ENCODE assay signal across 20 mouse cellular contexts in genomic region chrX:47495056-47495455, GRCm38 (mm10).
DNase-seq lines count a peak whose midpoint lies in the region; ATAC-seq lines count a peak whose summit lies in the region.
"Had no signal": no experiment of that assay in that cellular context is flagged by ENCODE, and none has a peak within 500 bp of the region (broad histone marks: within the 10 kb centered on the region; RNA-seq: fewer than 3 reads in every experiment).

No protein-coding gene starts in this region.

- ATAC-seq in embryonic facial prominence, embryonic 11.5 days (replicated peaks; ENCODE audit: insufficient number of reproducible peaks, low FRiP score, low TSS enrichment, low read depth), result no peak
- no peak for ATAC-seq in midbrain, embryonic 14.5 days (ENCODE audit: low FRiP score, low TSS enrichment)
- ATAC-seq in midbrain, embryonic 15.5 days (replicated peaks), result no peak
- ATAC-seq: activated CD4-positive, CD25-positive, alpha-beta regulatory T cell, adult 4 months; forebrain, embryonic 16.5 days; hindbrain, embryonic 16.5 days; Patski had no signal

- no peaks in the 10 kb centered on the region for H3K4me1 ChIP-seq in embryonic facial prominence, embryonic 11.5 days (ENCODE audit: control insufficient read depth, insufficient read depth, low read length)
- H3K4me1 ChIP-seq in embryonic facial prominence, embryonic 10.5 days, result no peaks in the 10 kb centered on the region
- H3K4me1 ChIP-seq in midbrain, embryonic 14.5 days (ENCODE audit: control insufficient read depth, insufficient read depth, low read length), result no peaks in the 10 kb centered on the region
- H3K4me1 ChIP-seq in midbrain, embryonic 15.5 days, result no peaks in the 10 kb centered on the region
- H3K4me1 ChIP-seq: embryonic facial prominence, embryonic 12.5 days; forebrain, embryonic 12.5 days; heart, embryonic 12.5 days; hindbrain, embryonic 12.5 days had no signal

- 36% methylated on average over 2 of the region's 2 CpGs for WGBS in embryonic facial prominence, embryonic 11.5 days
- 35% methylated on average over 2 of the region's 2 CpGs for WGBS in embryonic facial prominence, embryonic 10.5 days
- 34% methylated on average over 2 of the region's 2 CpGs for WGBS in midbrain, embryonic 14.5 days
- WGBS in midbrain, embryonic 15.5 days, result 33% methylated on average over 2 of the region's 2 CpGs

- H3K9me3 ChIP-seq in embryonic facial prominence, embryonic 11.5 days (replicated peaks; ENCODE audit: control insufficient read depth, low read length), result no peaks in the 10 kb centered on the region
- H3K9me3 ChIP-seq in embryonic facial prominence, embryonic 10.5 days, result no peaks in the 10 kb centered on the region
- no peaks in the 10 kb centered on the region for H3K9me3 ChIP-seq in midbrain, embryonic 14.5 days (ENCODE audit: control insufficient read depth, low read length)
- no peaks in the 10 kb centered on the region for H3K9me3 ChIP-seq in midbrain, embryonic 15.5 days
- H3K9me3 ChIP-seq: embryonic facial prominence, embryonic 12.5 days; forebrain, embryonic 12.5 days; heart, embryonic 12.5 days; hindbrain, embryonic 12.5 days had no signal

- no peak overlapping the region for H3K9ac ChIP-seq in embryonic facial prominence, embryonic 11.5 days (replicated peaks; ENCODE audit: low read length)
- no peak overlapping the region for H3K9ac ChIP-seq in midbrain, embryonic 14.5 days (replicated peaks; ENCODE audit: low read length)
- no peak overlapping the region for H3K9ac ChIP-seq in midbrain, embryonic 15.5 days
- H3K9ac ChIP-seq: embryonic facial prominence, embryonic 12.5 days; forebrain, embryonic 12.5 days; heart, embryonic 12.5 days; hindbrain, embryonic 12.5 days had no signal

- no peak overlapping the region for H3K4me2 ChIP-seq in embryonic facial prominence, embryonic 11.5 days (ENCODE audit: low read depth, low read length)
- no peak overlapping the region for H3K4me2 ChIP-seq in midbrain, embryonic 14.5 days (ENCODE audit: low read length)
- no peak overlapping the region for H3K4me2 ChIP-seq in midbrain, embryonic 15.5 days
- H3K4me2 ChIP-seq: embryonic facial prominence, embryonic 12.5 days; forebrain, embryonic 12.5 days; heart, embryonic 12.5 days; hindbrain, embryonic 12.5 days had no signal

- no peaks in the 10 kb centered on the region for H3K27me3 ChIP-seq in embryonic facial prominence, embryonic 11.5 days (ENCODE audit: control insufficient read depth, insufficient read depth, low read length)
- H3K27me3 ChIP-seq in embryonic facial prominence, embryonic 10.5 days (replicated peaks; ENCODE audit: low read depth, poor library complexity, severe bottlenecking), result no peaks in the 10 kb centered on the region
- H3K27me3 ChIP-seq in midbrain, embryonic 14.5 days (ENCODE audit: control insufficient read depth, insufficient read depth, low read length), result no peaks in the 10 kb centered on the region
- no peaks in the 10 kb centered on the region for H3K27me3 ChIP-seq in midbrain, embryonic 15.5 days (replicated peaks)
- H3K27me3 ChIP-seq: CH12.LX; embryonic facial prominence, embryonic 12.5 days; forebrain, embryonic 12.5 days; heart, embryonic 12.5 days; hindbrain, embryonic 12.5 days had no signal

- no peaks in the 10 kb centered on the region for H3K36me3 ChIP-seq in embryonic facial prominence, embryonic 11.5 days (replicated peaks; ENCODE audit: control insufficient read depth, insufficient read depth, low read depth, low read length)
- H3K36me3 ChIP-seq in embryonic facial prominence, embryonic 10.5 days (replicated peaks), result no peaks in the 10 kb centered on the region
- H3K36me3 ChIP-seq in midbrain, embryonic 14.5 days (ENCODE audit: control insufficient read depth, insufficient read depth, low read length), result no peaks in the 10 kb centered on the region
- no peaks in the 10 kb centered on the region for H3K36me3 ChIP-seq in midbrain, embryonic 15.5 days (replicated peaks)
- H3K36me3 ChIP-seq: embryonic facial prominence, embryonic 12.5 days; forebrain, embryonic 12.5 days; heart, embryonic 12.5 days; hindbrain, embryonic 12.5 days had no signal

- H3K27ac ChIP-seq in embryonic facial prominence, embryonic 11.5 days (replicated peaks; ENCODE audit: low read depth, low read length), result no peak overlapping the region
- H3K27ac ChIP-seq in embryonic facial prominence, embryonic 10.5 days (replicated peaks), result no peak overlapping the region
- H3K27ac ChIP-seq in midbrain, embryonic 14.5 days (replicated peaks; ENCODE audit: low read depth, low read length), result no peak overlapping the region
- no peak overlapping the region for H3K27ac ChIP-seq in midbrain, embryonic 15.5 days
- H3K27ac ChIP-seq: embryonic facial prominence, embryonic 12.5 days; forebrain, embryonic 12.5 days; hindbrain, embryonic 12.5 days had no signal

- H3K4me3 ChIP-seq in embryonic facial prominence, embryonic 11.5 days (ENCODE audit: low read depth, low read length), result no peak overlapping the region
- no peak overlapping the region for H3K4me3 ChIP-seq in embryonic facial prominence, embryonic 10.5 days
- no peak overlapping the region for H3K4me3 ChIP-seq in midbrain, embryonic 14.5 days (replicated peaks; ENCODE audit: low read depth, low read length)
- H3K4me3 ChIP-seq in midbrain, embryonic 15.5 days, result no peak overlapping the region
- H3K4me3 ChIP-seq: embryonic facial prominence, embryonic 12.5 days; forebrain, embryonic 12.5 days; heart, embryonic 12.5 days; hindbrain, embryonic 12.5 days had no signal

- DNase-seq in embryonic facial prominence, embryonic 11.5 days (ENCODE audit: low spot score), result peak; percentile 4
- no peak for DNase-seq in embryonic facial prominence, embryonic 10.5 days (ENCODE audit: low spot score)
- peak; percentile 6 for DNase-seq in midbrain, embryonic 14.5 days
- peak; percentile 77 for DNase-seq in retina, postnatal 1 day
- DNase-seq in layer of hippocampus, postnatal 25 days (ENCODE audit: extremely low spot score in 1 of 2, low spot score in 1 of 2), result no peak
- DNase-seq: adrenal gland, postnatal 14 days; cerebellum, adult 2 months; cerebellum, postnatal 10 days; gastrocnemius, postnatal 14 days; kidney, adult 11 months had no signal

Comparison
In these comparisons a context has a peak if more than half of its experiments do, and no peak if none do; other contexts are left out.
1. DNase-seq: peak in embryonic facial prominence, embryonic 11.5 days (single experiment), midbrain, embryonic 14.5 days (single experiment) and retina, postnatal 1 day (single experiment); none in embryonic facial prominence, embryonic 10.5 days (single experiment) and layer of hippocampus, postnatal 25 days (0 of 2).